Mouse (Mus musculus) erythroblast, embryonic 14.5 days (primary cell): Measurements from ENCODE around the gene Rras.

Experiments used
- GATA1 ChIP-seq: IDR thresholded peaks from 2 replicates; pipeline ENCODE4 v1.6.1; 2012; ENCODE audit warnings: low read length, inconsistent platforms, mixed read lengths
- TAL1 ChIP-seq: IDR thresholded peaks from 3 replicates; pipeline ENCODE4 v1.6.1; 2012; ENCODE audit warnings: low read length, inconsistent platforms, mixed read lengths

- TF ChIP-seq GATA1: no peak
- no peak for TF ChIP-seq TAL1
These were observed 36.3 kb downstream of the Rras start for GRCm38 (mm10) chr7:45053931-45054510.
